Mouse (Mus musculus): Measurements from ENCODE around the gene Rarres2.

GRCm38 (mm10) chr6:48566312-48566711 lies 6.3 kb downstream of the Rarres2 start:
- TF ChIP-seq CTCF (IDR thresholded peaks at IDR 0.05; ENCODE audit: control insufficient read depth, insufficient read depth, insufficient replicate concordance, low read depth, low read length) (no peak), POLR2A (IDR thresholded peaks at IDR 0.05; ENCODE audit: control insufficient read depth, low read depth, low read length) (no peak)
